Mouse (Mus musculus) kidney, adult 2 months (tissue): ENCODE results near the gene Dlat. TPM values are rescaled to one million over a fixed set of nuclear protein-coding genes. Genes with fewer than 3 reads are reported as not detected.

Experiments
- DNase-seq: peaks from one replicate; pipeline ENCODE4 v3.0.0; 2021
- H3K27ac ChIP-seq: fragments of 200-500 bp; 2 replicates; pipeline ENCODE4 v1.5.1; 2012; ENCODE audit warnings: low read depth, low read length, control low read depth, inconsistent platforms; ENCODE audit not compliant: insufficient read depth
- H3K27me3 ChIP-seq: fragments of 200-500 bp; replicated peaks from 2 replicates; pipeline ENCODE4 v1.6.1; 2012; ENCODE audit warnings: mild to moderate bottlenecking, moderate library complexity, low read length, inconsistent platforms; ENCODE audit not compliant: control insufficient read depth, insufficient read depth
- H3K36me3 ChIP-seq: fragments of 200-500 bp; 2 replicates; pipeline ENCODE4 v1.6.1; 2012; ENCODE audit warnings: mild to moderate bottlenecking, moderate library complexity, low read length, inconsistent platforms; ENCODE audit not compliant: control insufficient read depth, insufficient read depth
- H3K4me1 ChIP-seq: fragments of 200-500 bp; 2 replicates; pipeline ENCODE4 v1.6.1; 2011; ENCODE audit warnings: low read length; ENCODE audit not compliant: control insufficient read depth, insufficient read depth
- H3K4me3 ChIP-seq: fragments of 200-500 bp; 2 replicates; pipeline ENCODE4 v1.5.1; 2011; ENCODE audit warnings: mild to moderate bottlenecking, low read depth, low read length, control low read depth; ENCODE audit not compliant: insufficient read depth
- CTCF ChIP-seq: fragments of 200-500 bp; conservative IDR thresholded peaks from 2 replicates; pipeline ENCODE4 v1.5.1; 2011; ENCODE audit warnings: low read depth, mild to moderate bottlenecking, control low read depth, low read length, moderate library complexity, mixed read lengths; ENCODE audit not compliant: insufficient read depth, insufficient read length
- POLR2A ChIP-seq: fragments of 200-500 bp; IDR thresholded peaks from one replicate; pipeline ENCODE4 v1.6.1; 2011; ENCODE audit warnings: low read depth, low read length, control low read depth
- WGBS: fragments of 180-500 bp; shearing (Covaris S2); methylation state at CpG from one replicate; pipeline ENCODE4 v1.1.7; 2018; 5-methylcytosine and 5-hydroxymethylcytosine counted together
- polyA plus RNA-seq: library from polyadenylated mRNA; depleted of rRNA; stranded (reverse); fragments of >200 nt; gene quantifications from 2 replicates; pipeline ENCODE4 v1.2.3, GENCODE M21; 2012

Dlat gene
- polyA plus RNA-seq, 1 experiment = 70.8 TPM

- H3K36me3 ChIP-seq = peaks cover 4% of the 10 kb centered on the region
- H3K4me3 ChIP-seq = peak overlapping the region; percentile 83
- WGBS = 55% methylated on average over 7 of the region's 7 CpGs
- TF ChIP-seq POLR2A = no peak
- no peak for TF ChIP-seq CTCF
- H3K27ac ChIP-seq = no peak overlapping the region
- peaks cover 6% of the 10 kb centered on the region for H3K4me1 ChIP-seq
- H3K27me3 ChIP-seq = no peaks in the 10 kb centered on the region
- peak; percentile 59 for DNase-seq
These were observed 57.3 kb downstream of the Dlat start for GRCm38 (mm10) chr9:50602055-50602845.

DNA sequence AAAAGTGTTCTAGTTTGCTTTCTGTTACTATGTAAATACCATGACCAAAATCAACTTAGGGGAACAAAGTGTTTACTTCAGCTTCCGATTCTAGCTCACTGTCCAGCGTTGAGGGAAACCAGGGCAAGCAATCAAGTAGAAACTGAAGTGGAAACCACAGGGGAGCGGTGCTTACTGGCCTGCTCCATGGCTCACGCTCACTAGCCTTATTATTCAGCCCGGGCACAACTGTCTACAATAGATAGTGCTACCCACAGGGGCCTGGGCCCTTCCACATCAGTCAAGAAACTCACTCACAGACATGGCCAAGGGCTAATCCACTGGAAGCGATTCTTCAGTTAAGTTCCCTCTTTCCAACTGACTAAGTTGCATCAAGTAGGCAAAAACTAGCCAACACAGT lies 58.0 kb downstream of the Dlat start:
- no peak overlapping the region for H3K27ac ChIP-seq
- TF ChIP-seq CTCF (no peak), POLR2A (no peak)
- WGBS = 57% methylated on average over 6 of the region's 6 CpGs
- peaks cover 8% of the 10 kb centered on the region for H3K36me3 ChIP-seq
- DNase-seq = no peak
- no peaks in the 10 kb centered on the region for H3K27me3 ChIP-seq
- no peak overlapping the region for H3K4me3 ChIP-seq
- H3K4me1 ChIP-seq = peaks cover 6% of the 10 kb centered on the region

- Histone ChIP-seq H3K4me1 (peaks cover 6% of the 10 kb centered on the region; the same call in 1 of the 2 replicates), H3K27me3 (no peaks in the 10 kb centered on the region), H3K4me3 (no peak overlapping the region), H3K27ac (no peak overlapping the region), H3K36me3 (peaks cover 9% of the 10 kb centered on the region)
- 72% methylated on average over 8 of the region's 8 CpGs for WGBS
- no peak for DNase-seq
- TF ChIP-seq POLR2A = no peak
- TF ChIP-seq CTCF = no peak
These were observed 62.6 kb downstream of the Dlat start for GRCm38 (mm10) chr9:50596973-50597372.

DNA sequence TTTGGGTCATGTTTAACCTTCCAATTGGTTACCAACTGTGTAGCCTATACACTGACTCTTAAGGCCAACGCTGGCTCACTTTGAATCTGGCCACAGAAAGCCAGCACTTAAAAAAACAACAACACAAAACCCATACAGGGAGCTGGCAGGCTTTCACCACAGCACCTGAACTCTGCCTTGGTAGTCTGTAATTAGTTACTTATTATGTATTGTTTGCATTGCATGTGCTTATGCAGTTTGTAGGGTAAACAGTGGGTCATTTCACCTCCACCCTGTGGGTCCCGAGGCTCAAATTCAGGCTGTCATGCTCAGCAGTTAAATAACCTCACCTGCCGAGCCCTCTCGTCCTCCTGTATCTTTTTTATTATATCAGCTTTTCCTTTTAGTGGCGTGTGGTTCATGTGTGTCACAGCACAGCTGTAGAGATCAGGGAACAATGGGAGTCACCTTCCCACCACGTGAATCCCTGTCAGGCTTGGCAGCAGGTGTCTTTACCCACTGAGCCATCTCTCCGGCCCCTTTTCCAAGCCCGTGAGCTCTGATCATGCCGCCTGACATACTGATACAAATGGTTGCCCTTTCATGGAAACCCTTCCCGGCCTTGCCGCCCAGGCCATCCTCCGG lies 64.7 kb downstream of the Dlat start:
- Histone ChIP-seq H3K27ac (no peak overlapping the region), H3K4me1 (peaks cover 3% of the 10 kb centered on the region; the same call in 1 of the 2 replicates), H3K36me3 (peaks cover 9% of the 10 kb centered on the region), H3K27me3 (no peaks in the 10 kb centered on the region), H3K4me3 (no peak overlapping the region)
- no peak for TF ChIP-seq POLR2A
- TF ChIP-seq CTCF = no peak
- WGBS = 52% methylated on average over 12 of the region's 12 CpGs
- peak; percentile 67 for DNase-seq

DNA sequence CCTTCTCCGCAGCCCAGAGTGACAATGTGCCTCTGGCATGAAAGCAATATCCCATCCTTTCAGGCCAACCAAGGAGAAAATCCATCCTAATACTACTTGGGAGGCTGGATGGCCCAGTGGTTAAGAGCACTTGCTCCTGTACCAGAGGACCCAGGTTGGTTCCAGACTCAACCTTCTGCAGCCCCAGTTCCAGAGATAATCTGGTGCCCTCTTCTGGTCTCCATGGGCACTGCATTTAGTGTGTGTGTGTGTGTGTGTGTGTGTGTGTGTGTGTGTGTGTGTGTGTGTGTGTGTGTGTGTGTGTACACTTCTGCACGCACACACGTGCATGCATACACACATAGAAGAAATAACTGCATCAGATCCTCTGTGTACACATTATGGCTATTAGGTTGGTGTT lies 66.0 kb downstream of the Dlat start:
- H3K36me3 ChIP-seq = peaks cover 8% of the 10 kb centered on the region
- H3K27me3 ChIP-seq = no peaks in the 10 kb centered on the region
- no peak overlapping the region for H3K4me3 ChIP-seq
- no peak for TF ChIP-seq POLR2A
- peak; percentile 61 for TF ChIP-seq CTCF
- H3K4me1 ChIP-seq = peaks cover 3% of the 10 kb centered on the region; the same call in 1 of the 2 replicates
- WGBS = 82% methylated on average over 3 of the region's 3 CpGs
- H3K27ac ChIP-seq = no peak overlapping the region
- DNase-seq = peak; percentile 42

DNA sequence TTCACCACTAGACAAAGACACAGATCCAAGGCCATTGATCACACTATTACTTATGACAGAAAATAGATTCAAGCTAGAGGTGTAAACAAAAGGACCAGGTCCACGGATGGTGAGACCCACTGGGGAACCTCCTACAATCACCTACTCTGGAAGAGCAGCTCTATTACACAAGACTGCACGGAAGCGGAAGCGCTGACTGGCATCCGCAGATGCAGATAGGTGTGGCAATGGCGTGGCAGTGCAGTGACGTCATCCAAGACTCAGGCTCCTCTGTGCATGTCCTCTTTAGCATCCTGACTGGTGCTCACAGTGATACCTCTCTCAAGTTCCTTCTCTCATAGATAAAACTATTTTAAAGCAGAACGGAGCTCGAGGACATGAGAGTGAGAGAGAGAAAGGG lies 66.6 kb downstream of the Dlat start:
- no peak overlapping the region for H3K27ac ChIP-seq
- peaks cover 6% of the 10 kb centered on the region for H3K36me3 ChIP-seq
- no peak for DNase-seq
- no peak overlapping the region for H3K4me3 ChIP-seq
- peaks cover 3% of the 10 kb centered on the region; the same call in 1 of the 2 replicates for H3K4me1 ChIP-seq
- 92% methylated on average over 9 of the region's 9 CpGs for WGBS
- no peaks in the 10 kb centered on the region for H3K27me3 ChIP-seq
- TF ChIP-seq CTCF (no peak), POLR2A (no peak)

- H3K27ac ChIP-seq = no peak overlapping the region
- 76% methylated on average over 10 of the region's 10 CpGs for WGBS
- no peaks in the 10 kb centered on the region for H3K27me3 ChIP-seq
- peaks cover 4% of the 10 kb centered on the region; the same call in 1 of the 2 replicates for H3K4me1 ChIP-seq
- TF ChIP-seq POLR2A (no peak), CTCF (no peak)
- DNase-seq = no peak
- H3K36me3 ChIP-seq = no peaks in the 10 kb centered on the region
- no peak overlapping the region for H3K4me3 ChIP-seq
These were observed 68.6 kb downstream of the Dlat start for GRCm38 (mm10) chr9:50590856-50591518.
